Mouse (Mus musculus) layer of hippocampus, adult 2 months (tissue): ENCODE measurements around the gene Phf21b. TPM values are rescaled to one million over a fixed set of nuclear protein-coding genes. Genes with fewer than 3 reads are reported as not detected.
"Not testable (repeated sequence)": the region's sequence is repeated elsewhere in the genome, so short reads cannot be mapped to it uniquely, and the experiment has no call there.

ENCODE experiments used
- DNase-seq, 2 experiments: peaks; one replicate each; pipeline ENCODE4 v3.0.0; 2022; ENCODE audit warnings: low spot score in 2 of 2
- H3K27ac ChIP-seq: fragments of 200-600 bp; 2 replicates; pipeline ENCODE4 v1.8.1; 2022
- H3K4me3 ChIP-seq: fragments of 200-600 bp; 2 replicates; pipeline ENCODE4 v1.8.1; 2022; ENCODE audit warnings: mild to moderate bottlenecking
- CTCF ChIP-seq: fragments of 200-600 bp; conservative IDR thresholded peaks from 2 replicates; pipeline ENCODE4 v1.8.1; 2022; ENCODE audit warnings: antibody characterized with exemption, mild to moderate bottlenecking, moderate library complexity
- total RNA-seq, 2 experiments: library from RNA; stranded (reverse); gene quantifications; 2 replicates each; pipeline ENCODE4 v1.2.3; 2021

Phf21b gene
- total RNA-seq, 2 experiments from 2014 or later = 8.8 to 11.9 TPM

DNA sequence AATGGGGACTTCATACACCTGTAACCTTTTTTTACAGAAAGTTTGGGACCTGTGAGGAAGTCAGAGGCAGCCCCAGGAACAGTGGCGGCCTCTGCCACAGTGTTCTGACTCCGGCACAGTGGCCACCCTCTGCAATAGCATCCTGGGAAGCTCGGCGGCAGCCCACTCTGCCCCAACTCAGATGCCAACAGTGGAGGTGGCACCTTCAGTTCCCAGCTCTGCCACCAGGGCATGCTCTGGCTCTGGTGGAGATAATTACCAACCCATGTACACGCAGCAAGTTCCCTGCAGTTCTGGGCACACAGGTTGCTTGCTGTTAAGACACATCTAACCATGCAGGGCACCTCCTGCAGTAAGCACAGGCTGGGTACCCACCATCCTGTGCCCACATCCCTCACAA lies 55.7 kb downstream of the Phf21b start:
- DNase-seq = peak in 1 of 2 experiments; percentile 46
- H3K4me3 ChIP-seq = no peak overlapping the region
- peak; percentile 85 for TF ChIP-seq CTCF
- no peak overlapping the region for H3K27ac ChIP-seq

DNA sequence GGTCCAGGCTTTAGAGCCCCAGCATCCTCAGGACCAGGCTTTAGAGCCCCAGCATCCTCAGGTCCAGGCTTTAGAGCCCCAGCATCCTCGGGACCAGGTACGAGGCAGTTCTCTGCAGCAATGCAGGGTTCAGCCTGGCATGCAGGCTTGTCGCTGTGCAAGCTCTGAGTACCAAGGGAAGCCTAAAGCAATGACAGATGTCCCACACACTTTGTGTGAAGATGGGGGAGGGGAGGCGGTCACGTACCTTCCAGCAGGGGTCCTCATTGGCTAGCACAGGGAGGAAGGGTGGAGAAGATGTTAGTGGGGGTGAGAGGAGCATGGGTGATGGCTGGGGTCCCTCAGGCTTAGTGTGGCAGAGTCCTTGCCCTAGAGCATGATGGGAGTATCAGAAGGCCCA lies 62.2 kb downstream of the Phf21b start:
- Histone ChIP-seq H3K27ac (no peak overlapping the region), H3K4me3 (no peak overlapping the region)
- DNase-seq = no peak
- TF ChIP-seq CTCF = peak; percentile 26

DNA sequence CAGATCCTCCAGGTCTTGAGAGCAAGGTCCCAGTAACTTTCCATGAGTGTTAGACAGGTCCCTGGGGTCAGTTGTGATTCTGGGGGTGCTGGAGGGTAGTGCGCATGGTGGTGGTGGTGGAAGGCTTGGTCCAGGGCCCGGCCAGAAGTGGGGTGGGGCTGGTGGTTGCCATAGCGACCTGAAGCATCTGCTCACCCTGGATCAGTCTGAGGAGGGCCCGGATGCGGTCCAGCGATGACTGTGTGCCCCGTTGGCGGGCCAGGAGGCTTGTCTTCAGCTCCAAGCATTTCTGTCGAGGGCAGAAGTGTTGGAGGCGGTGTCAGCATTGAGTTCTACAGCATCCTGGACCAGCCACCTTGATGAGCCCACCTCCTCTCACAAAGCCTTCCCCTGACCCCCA lies 68.7 kb downstream of the Phf21b start:
- no peak overlapping the region for H3K27ac ChIP-seq
- H3K4me3 ChIP-seq = no peak overlapping the region
- DNase-seq = no peak
- no peak for TF ChIP-seq CTCF

DNA sequence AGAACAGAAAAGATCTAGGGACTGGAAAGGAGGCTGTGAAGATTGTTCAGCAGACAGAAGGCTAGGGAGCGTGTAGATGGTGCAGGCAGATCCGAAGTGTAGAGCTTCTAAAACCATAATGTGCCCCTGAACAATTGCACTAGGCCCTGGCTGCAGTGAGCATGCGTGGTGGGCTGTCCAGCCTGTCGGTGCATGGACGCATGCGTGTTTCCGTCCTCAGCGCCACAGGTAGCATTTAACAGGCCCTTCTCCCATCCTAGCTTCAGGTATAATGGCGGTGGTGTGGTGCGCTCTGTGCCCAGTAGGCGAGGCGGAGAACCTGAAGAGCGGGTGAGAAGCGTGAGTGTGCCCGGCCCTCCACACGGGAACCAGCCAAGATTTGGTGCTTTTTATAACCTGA lies 71.0 kb downstream of the Phf21b start:
- TF ChIP-seq CTCF = no peak
- H3K27ac ChIP-seq = no peak overlapping the region
- no peak for DNase-seq
- H3K4me3 ChIP-seq = no peak overlapping the region

DNA sequence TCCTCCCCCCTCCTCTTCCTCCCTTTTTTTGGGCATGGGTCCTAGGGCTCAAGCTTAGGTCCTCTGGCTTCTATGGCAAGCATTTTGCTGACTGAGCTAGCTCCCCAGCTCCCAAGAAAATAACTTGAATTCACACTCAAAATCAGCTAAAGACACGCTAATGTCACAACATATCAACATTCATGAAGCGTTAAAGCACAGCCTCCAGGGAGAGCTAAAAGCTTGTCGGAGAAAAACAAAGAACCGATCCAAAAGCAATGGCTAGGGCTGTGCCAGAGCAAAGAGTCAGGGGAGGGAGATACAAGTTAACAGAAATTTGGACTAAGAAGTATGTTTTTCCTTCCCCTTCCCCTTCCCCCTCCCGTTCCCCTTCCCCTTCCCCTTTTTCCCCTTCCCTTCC lies 77.3 kb downstream of the Phf21b start:
- Histone ChIP-seq H3K4me3 (no peak overlapping the region), H3K27ac (no peak overlapping the region)
- 0 out of 2 replicates have a peak, but pooled peaks have one; percentile 10 for TF ChIP-seq CTCF
- no peak for DNase-seq

DNA sequence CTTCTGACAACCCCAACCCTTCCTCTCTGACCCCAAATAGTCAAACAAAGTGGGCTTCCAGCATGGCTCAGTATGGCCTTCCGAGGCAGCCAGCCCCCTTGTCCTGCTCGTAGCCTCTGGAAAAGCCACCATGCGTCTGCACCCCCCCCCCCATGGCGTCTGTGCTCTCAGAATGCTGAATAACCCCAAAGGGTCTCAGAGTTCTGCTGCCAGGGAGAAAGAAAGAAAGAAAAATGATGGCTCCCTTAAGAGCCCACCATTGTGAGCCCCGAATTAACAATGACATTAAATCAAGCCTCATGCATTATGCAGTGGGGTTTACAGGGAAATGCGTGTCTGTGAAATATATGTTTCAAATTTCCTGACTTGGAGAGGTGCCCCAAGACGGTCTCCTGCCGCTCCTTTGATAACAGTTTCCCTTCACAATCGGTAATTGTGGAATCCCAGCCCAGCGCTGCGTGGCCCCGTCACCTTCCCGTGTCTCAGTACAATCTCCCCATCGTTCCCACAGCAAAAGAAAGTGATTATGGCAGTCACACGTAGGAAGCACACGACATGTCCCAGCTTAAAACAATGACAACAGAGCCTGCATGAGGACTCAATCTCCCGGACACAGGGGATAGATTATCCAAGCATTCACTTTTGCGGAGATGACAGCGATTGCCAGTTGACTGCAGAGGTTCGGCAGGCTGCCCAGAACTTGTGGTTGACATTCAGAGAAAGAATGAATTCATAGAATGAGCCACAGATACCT lies 80.3 kb downstream of the Phf21b start:
- no peak for DNase-seq
- Histone ChIP-seq H3K4me3 (peak overlapping the region; percentile 2; the same call in 1 of the 2 replicates), H3K27ac (no peak overlapping the region)
- TF ChIP-seq CTCF = no peak

DNA sequence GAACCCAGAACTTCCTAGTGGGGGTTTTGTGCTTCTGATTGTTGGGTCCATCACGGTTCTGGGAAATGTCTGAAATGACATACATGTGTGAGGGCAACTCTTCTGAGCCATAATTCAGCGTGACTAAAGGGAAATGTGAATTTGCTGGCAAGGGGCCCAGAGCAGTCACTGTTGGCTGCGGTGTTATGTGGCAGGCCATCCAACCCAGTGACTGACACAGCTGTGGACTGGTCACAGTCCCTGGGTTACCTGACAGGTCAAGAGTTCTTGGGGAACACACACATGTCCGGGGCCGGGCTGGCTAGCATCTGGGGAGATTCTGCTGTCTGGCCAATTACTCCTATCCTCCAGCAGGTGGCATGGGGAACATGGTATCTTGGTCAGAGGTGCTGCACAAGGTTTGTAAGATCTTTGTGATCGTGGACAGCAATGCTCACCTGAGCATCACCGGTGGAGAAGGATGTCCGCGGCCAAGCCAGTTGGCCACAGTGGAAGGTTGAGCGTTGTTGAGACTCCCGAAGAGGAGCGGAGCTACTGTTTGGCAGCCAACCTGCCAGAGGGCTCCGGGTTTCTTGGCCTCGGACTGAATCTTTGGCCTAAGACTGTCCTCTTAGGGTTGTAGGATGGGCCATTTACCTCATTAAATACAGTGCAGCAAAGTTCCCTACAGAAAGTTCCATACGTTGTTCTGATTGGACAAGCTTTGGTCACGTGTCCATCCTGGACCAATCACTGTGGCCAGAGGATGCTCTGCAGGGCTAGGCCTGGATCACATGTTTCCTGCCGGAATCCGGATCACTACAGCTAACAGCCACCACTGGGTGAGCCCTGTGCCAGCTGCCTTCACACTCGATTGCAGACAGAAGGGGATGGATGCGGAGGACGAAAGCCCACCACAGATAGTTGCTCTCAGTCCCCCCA lies 83.4 kb downstream of the Phf21b start:
- peak; percentile 72 for TF ChIP-seq CTCF
- no peak overlapping the region for H3K27ac ChIP-seq
- no peak for DNase-seq
- H3K4me3 ChIP-seq = no peak overlapping the region

DNA sequence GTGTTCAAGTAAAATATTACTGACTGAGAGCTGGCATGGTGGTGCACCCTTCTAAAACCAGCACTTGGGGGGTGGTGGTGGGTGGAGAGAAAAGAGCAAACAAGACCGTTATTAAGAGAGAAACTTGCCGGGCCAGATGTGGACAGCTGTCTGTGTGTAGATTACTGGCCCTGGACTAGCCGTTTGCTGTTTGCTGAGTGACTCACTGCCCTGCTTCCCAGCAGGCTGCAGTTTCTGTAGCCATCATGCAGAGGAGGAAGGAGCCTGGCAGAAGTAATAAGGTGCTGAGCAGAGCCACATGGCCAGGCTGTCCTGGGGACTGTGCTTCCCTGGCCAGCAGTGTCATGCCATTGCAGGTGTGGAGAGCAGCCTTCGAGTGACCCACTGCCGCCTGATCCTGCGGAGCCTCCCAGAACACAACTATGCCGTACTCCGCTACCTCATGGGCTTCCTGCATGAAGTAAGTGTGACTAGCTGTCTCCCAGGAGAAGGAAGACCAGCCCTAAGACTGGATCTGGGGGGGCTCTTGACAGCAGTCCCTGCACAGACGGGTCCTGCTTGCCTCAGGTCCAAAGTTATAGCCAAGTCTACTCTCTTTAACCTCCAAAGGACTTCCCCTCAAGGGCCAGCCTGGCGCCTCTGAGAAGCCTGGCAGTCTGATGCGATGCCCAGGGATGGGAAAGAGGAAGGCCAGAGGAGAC lies 86.1 kb downstream of the Phf21b start:
- TF ChIP-seq CTCF = no peak
- no peak overlapping the region for H3K27ac ChIP-seq
- DNase-seq = no peak
- H3K4me3 ChIP-seq = no peak overlapping the region

DNA sequence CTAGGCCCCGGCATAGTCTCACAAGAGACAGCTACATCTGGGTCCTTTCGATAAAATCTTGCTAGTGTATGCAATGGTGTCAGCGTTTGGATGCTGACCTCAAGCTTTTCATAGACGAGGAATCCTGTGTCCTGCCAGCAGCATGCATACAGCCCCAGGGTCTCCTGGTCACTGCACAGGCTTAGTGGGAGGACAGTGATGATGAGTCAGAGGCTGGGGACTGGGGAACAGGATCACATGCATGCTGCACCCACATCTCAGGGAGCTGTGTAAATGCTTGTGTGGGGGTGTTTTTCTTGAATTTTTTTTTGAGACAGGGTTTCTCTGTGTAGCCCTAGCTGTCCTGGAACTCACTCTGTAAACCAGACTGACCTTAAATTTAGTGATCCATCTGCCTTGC lies 87.3 kb downstream of the Phf21b start:
- H3K27ac ChIP-seq, DNase-seq, H3K4me3 ChIP-seq: not testable (repeated sequence)

DNA sequence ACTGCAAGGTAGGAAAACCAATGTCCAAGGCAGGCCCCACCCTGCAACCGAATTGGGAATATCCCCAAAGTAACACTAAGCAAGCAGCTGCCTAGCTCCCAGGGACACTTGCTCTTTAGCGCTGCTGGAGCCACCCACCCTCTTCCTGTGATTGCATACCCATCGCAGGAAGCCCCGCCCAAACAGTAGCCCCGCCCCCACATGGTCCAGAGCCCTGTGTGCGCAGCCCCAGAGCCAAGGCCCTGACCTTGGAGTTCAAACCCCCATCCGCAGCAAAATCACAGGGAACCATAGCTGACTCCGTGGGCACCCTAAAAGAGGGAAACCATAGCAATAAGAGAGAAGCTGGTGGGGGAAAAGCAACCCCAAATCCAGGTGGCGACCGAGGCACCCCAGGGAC lies 89.2 kb downstream of the Phf21b start:
- DNase-seq = no peak
- H3K4me3 ChIP-seq = no peak overlapping the region
- TF ChIP-seq CTCF = no peak
- no peak overlapping the region for H3K27ac ChIP-seq

DNA sequence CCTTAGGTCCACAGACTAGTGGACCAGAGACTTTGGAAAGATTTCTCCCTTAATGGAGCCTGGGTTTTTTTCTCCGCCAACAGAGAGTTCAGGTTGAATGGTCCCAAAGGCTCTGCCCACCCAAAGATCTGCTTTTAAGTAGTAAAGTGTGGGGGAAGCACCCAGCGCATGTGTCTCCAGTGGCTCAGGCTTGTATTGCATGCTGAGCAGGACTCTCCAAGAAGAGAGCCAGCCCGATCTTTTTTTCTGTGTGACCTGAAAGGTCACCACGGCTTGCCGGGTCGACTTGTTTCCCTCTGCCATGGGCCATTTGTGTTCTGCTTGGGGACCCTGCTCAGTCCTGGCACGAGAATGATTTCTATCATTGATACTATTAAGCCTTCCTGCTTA lies 92.4 kb downstream of the Phf21b start:
- H3K27ac ChIP-seq = peak overlapping the region; percentile 7; the same call in 1 of the 2 replicates

DNA sequence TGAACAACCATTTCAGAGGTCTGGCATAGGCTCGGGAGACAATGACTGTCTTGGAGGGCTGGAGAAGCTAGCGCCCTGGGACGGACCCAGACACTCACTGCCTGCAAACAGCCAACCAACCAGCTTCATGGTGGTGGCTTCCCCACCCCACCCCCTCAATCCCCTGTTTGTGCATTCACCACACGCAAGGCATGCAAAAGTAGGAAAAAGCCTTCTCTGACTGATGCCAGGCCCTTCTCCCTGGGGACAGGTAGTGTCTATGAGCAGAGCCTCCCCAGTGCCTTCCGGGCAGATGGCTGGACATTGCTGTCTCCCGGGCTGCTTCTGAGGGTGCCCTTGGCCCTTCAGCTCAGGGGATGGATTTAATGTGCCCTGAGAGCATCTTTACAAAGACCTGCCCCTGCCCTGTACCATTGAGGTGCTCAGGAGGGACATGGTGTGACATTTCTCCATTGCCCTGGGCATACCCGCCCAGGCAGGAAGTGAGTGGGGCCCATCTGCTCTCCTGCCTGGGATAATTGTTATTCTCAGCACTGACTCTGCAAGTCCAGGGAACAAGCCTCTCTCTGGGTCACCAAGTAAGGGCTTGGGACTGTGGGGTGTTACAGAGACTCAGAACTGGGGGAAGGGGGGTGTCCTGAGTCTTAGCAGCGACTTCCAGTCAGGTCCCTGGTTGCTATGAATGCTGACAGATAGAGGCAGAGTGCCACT lies 93.0 kb downstream of the Phf21b start:
- no peak for TF ChIP-seq CTCF
- Histone ChIP-seq H3K27ac (no peak overlapping the region; the same call in 1 of the 2 replicates), H3K4me3 (no peak overlapping the region)
- DNase-seq = no peak

More for the DNA sequence above, 92.4 kb downstream of the Phf21b start:
- TF ChIP-seq CTCF = peak; percentile 69
- no peak overlapping the region for H3K4me3 ChIP-seq
- no peak for DNase-seq

DNA sequence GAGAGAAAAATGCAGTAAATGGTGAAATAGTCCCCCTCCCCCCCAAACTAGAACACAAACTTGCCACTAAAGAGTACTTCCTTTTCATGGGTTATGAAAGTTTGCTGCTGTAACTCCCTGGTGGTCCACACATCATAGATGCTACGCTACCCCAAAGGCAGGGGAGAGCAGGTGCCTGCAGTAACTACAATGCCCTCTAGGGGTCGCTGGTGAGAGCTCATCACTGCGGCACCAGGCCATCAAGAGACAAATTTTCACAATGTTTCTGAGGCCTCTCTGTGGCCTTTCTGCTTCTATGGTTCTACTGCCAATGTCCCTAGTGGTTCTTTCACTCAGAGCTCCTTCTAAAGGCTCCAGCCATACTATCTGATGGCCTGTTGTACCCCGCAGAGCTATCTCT lies 97.4 kb downstream of the Phf21b start:
- no peak overlapping the region for H3K27ac ChIP-seq
- TF ChIP-seq CTCF = peak; percentile 91
- DNase-seq = peak in 1 of 2 experiments; percentile 65
- H3K4me3 ChIP-seq = no peak overlapping the region
